Mouse (Mus musculus): ENCODE measurements around the gene Rap1gap. TPM values are rescaled to one million over a fixed set of nuclear protein-coding genes. Genes with fewer than 3 reads are reported as not detected.

The Rap1gap gene
- total RNA-seq, 2 experiments from 2014 or later = 0.31 to 0.88 TPM

- no peak for ATAC-seq (ENCODE audit: poor library complexity, severe bottlenecking)
These were observed 57.0 kb downstream of the Rap1gap start for GRCm38 (mm10) chr4:137721563-137721962.

- no peak for ATAC-seq (ENCODE audit: poor library complexity, severe bottlenecking)
These were observed 57.7 kb downstream of the Rap1gap start for GRCm38 (mm10) chr4:137722230-137722629.

- ATAC-seq (ENCODE audit: poor library complexity, severe bottlenecking) = peak; percentile 48; the same call in 1 of the 2 replicates
These were observed 58.3 kb downstream of the Rap1gap start for GRCm38 (mm10) chr4:137722692-137723427.

- no peak for ATAC-seq (ENCODE audit: poor library complexity, severe bottlenecking)
These were observed 59.0 kb downstream of the Rap1gap start for GRCm38 (mm10) chr4:137723527-137723926.

GRCm38 (mm10) chr4:137724212-137724611 lies 59.7 kb downstream of the Rap1gap start:
- ATAC-seq (ENCODE audit: poor library complexity, severe bottlenecking) = peak; percentile 56

- peak; percentile 74 for ATAC-seq (ENCODE audit: poor library complexity, severe bottlenecking)
These were observed 60.2 kb downstream of the Rap1gap start for GRCm38 (mm10) chr4:137724766-137725165.

GRCm38 (mm10) chr4:137725541-137726145 lies 61.1 kb downstream of the Rap1gap start:
- ATAC-seq (ENCODE audit: poor library complexity, severe bottlenecking) = no peak

GRCm38 (mm10) chr4:137726739-137727505 lies 62.4 kb downstream of the Rap1gap start:
- ATAC-seq (ENCODE audit: poor library complexity, severe bottlenecking) = no peak

- ATAC-seq (ENCODE audit: poor library complexity, severe bottlenecking) = no peak
These were observed 63.1 kb downstream of the Rap1gap start for GRCm38 (mm10) chr4:137727506-137728187.

- ATAC-seq (ENCODE audit: poor library complexity, severe bottlenecking) = no peak
These were observed 64.1 kb downstream of the Rap1gap start for GRCm38 (mm10) chr4:137728399-137729154.

GRCm38 (mm10) chr4:137729155-137729855 lies 64.8 kb downstream of the Rap1gap start:
- ATAC-seq (ENCODE audit: poor library complexity, severe bottlenecking) = no peak

GRCm38 (mm10) chr4:137730134-137730533 lies 65.6 kb downstream of the Rap1gap start:
- ATAC-seq (ENCODE audit: poor library complexity, severe bottlenecking) = peak; percentile 84

- no peak for ATAC-seq (ENCODE audit: poor library complexity, severe bottlenecking)
These were observed 66.2 kb downstream of the Rap1gap start for GRCm38 (mm10) chr4:137730757-137731156.

GRCm38 (mm10) chr4:137731891-137732290 lies 67.4 kb downstream of the Rap1gap start:
- no peak for ATAC-seq (ENCODE audit: poor library complexity, severe bottlenecking)

GRCm38 (mm10) chr4:137732361-137732760 lies 67.8 kb downstream of the Rap1gap start:
- ATAC-seq (ENCODE audit: poor library complexity, severe bottlenecking) = no peak

GRCm38 (mm10) chr4:137732962-137733361 lies 68.4 kb downstream of the Rap1gap start:
- ATAC-seq (ENCODE audit: poor library complexity, severe bottlenecking) = no peak

GRCm38 (mm10) chr4:137733459-137733858 lies 68.9 kb downstream of the Rap1gap start:
- no peak for ATAC-seq (ENCODE audit: poor library complexity, severe bottlenecking)

GRCm38 (mm10) chr4:137736220-137736701 lies 71.7 kb downstream of the Rap1gap start:
- no peak for ATAC-seq (ENCODE audit: poor library complexity, severe bottlenecking)

- no peak for ATAC-seq (ENCODE audit: poor library complexity, severe bottlenecking)
These were observed 73.2 kb downstream of the Rap1gap start for GRCm38 (mm10) chr4:137737760-137738159.

All from megakaryocyte, adult 5-6 weeks (primary cell).